Mouse (Mus musculus) T-helper 1 cell (primary cell): ENCODE measurements around the gene Lhx3.

Source experiments
- in situ Hi-C: fragments of 300-600 bp; cut with MboI, MseI; formaldehyde crosslinking; loops from one replicate; pipeline ENCODE4 v1.15.1; 2025; ENCODE audit warnings: high pct_unique_total_duplicates

Lhx3 gene

GRCm38 (mm10) chr2:26208126-26208789 lies at the start of gene Lhx3:
Lhx3 (minus strand) TSS chr2:26208289.
- in situ Hi-C loops, result no loop called here

GRCm38 (mm10) chr2:26257315-26258096 lies 49.4 kb upstream of the Lhx3 start:
- in situ Hi-C loops, result no loop called here

- in situ Hi-C loops, result no loop called here
Measured at GRCm38 (mm10) chr2:26254816-26255215, 46.7 kb upstream of the Lhx3 start.

GRCm38 (mm10) chr2:26252514-26253206 lies 44.6 kb upstream of the Lhx3 start:
- in situ Hi-C loops, result no loop called here

GRCm38 (mm10) chr2:26247531-26247930 lies 39.4 kb upstream of the Lhx3 start:
- in situ Hi-C loops, result no loop called here

- in situ Hi-C loops, result no loop called here
Measured at GRCm38 (mm10) chr2:26240841-26241240, 32.8 kb upstream of the Lhx3 start.

- in situ Hi-C loops, result no loop called here
Measured at GRCm38 (mm10) chr2:26240330-26240729, 32.2 kb upstream of the Lhx3 start.

GRCm38 (mm10) chr2:26237290-26237782 lies 29.2 kb upstream of the Lhx3 start, which contains the start of gene Qsox2:
Qsox2 (minus strand) TSS chr2:26237525.
- in situ Hi-C loops, result loop anchor here (5.0 to 10.0 kb wide), 2 partner anchors 93 to 625 kb away; no protein-coding TSS in a partner anchor

- in situ Hi-C loops, result loop anchor here (5.0 to 10.0 kb wide), 2 partner anchors 92 to 624 kb away; no protein-coding TSS in a partner anchor
Measured at GRCm38 (mm10) chr2:26236681-26237289, 28.7 kb upstream of the Lhx3 start.

GRCm38 (mm10) chr2:26234771-26235170 lies 26.7 kb upstream of the Lhx3 start:
- in situ Hi-C loops, result loop anchor here (5.0 to 10.0 kb wide), 2 partner anchors 90 to 622 kb away; no protein-coding TSS in a partner anchor

GRCm38 (mm10) chr2:26234253-26234652 lies 26.2 kb upstream of the Lhx3 start:
- in situ Hi-C loops, result loop anchor here (10.0 kb wide), 1 partner anchor 89 kb away; no protein-coding TSS in a partner anchor

- in situ Hi-C loops, result loop anchor here (10.0 kb wide), 1 partner anchor 87 kb away; no protein-coding TSS in a partner anchor
Measured at GRCm38 (mm10) chr2:26231366-26231765, 23.3 kb upstream of the Lhx3 start.

GRCm38 (mm10) chr2:26230253-26230652 lies 22.2 kb upstream of the Lhx3 start:
- in situ Hi-C loops, result loop anchor here (10.0 kb wide), 1 partner anchor 85 kb away; no protein-coding TSS in a partner anchor

GRCm38 (mm10) chr2:26227788-26228187 lies 19.7 kb upstream of the Lhx3 start:
- in situ Hi-C loops, result no loop called here

GRCm38 (mm10) chr2:26225242-26225641 lies 17.2 kb upstream of the Lhx3 start:
- in situ Hi-C loops, result no loop called here

- in situ Hi-C loops, result no loop called here
Measured at GRCm38 (mm10) chr2:26223961-26224360, 15.9 kb upstream of the Lhx3 start.

- in situ Hi-C loops, result no loop called here
Measured at GRCm38 (mm10) chr2:26214526-26214925, 6.4 kb upstream of the Lhx3 start.

GRCm38 (mm10) chr2:26209566-26209965 lies 1.5 kb upstream of the Lhx3 start:
- in situ Hi-C loops, result no loop called here

GRCm38 (mm10) chr2:26207559-26207958 lies 530 bp downstream of the Lhx3 start:
- in situ Hi-C loops, result no loop called here

GRCm38 (mm10) chr2:26205761-26206160 lies 2.3 kb downstream of the Lhx3 start:
- in situ Hi-C loops, result no loop called here

GRCm38 (mm10) chr2:26205126-26205525 lies 3.0 kb downstream of the Lhx3 start:
- in situ Hi-C loops, result no loop called here
